Mouse (Mus musculus): Measurements from ENCODE around the gene Gm27179. TPM values are rescaled to one million over a fixed set of nuclear protein-coding genes. Genes with fewer than 3 reads are reported as not detected.
"Not testable (repeated sequence)": the region's sequence is repeated elsewhere in the genome, so short reads cannot be mapped to it uniquely, and the experiment has no call there.

Gm27179 gene
- total RNA-seq, 2 experiments from 2014 or later, result not detected

DNA sequence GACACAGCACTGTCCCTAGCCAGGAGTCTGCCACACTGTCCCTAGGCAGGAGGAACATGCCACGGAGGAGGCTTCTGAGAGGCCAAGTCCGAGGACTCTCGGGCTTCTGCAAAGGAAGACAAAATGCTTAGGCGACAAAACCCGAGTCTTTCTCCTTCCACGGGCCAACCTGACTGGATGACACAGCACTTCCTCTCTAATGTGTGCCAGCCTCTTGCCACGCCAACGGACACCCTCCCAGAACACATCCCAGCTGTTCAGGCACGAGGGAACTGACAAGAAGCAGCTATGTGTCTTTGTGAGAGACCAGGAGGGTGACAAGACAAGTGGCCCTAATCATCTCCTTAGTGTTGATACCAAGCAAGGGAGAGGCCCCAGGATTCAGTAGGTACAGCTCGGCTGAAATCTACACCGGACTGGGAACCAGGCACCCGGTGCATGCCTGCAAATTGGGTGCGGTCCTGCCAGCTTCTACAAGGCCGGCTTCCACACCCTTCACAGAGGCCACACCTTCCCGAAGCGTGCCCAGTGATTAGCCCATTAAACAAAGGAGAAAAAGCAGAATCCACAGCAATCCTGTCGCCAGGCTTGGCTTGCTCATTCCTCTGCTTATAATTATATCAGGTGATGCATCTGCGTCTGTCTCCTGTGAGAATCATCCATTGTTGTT lies 26.7 kb downstream of the Gm27179 start:
- DNase-seq (ENCODE audit: low spot score); intact Hi-C loops (cut with DNase I): not testable (repeated sequence)

DNA sequence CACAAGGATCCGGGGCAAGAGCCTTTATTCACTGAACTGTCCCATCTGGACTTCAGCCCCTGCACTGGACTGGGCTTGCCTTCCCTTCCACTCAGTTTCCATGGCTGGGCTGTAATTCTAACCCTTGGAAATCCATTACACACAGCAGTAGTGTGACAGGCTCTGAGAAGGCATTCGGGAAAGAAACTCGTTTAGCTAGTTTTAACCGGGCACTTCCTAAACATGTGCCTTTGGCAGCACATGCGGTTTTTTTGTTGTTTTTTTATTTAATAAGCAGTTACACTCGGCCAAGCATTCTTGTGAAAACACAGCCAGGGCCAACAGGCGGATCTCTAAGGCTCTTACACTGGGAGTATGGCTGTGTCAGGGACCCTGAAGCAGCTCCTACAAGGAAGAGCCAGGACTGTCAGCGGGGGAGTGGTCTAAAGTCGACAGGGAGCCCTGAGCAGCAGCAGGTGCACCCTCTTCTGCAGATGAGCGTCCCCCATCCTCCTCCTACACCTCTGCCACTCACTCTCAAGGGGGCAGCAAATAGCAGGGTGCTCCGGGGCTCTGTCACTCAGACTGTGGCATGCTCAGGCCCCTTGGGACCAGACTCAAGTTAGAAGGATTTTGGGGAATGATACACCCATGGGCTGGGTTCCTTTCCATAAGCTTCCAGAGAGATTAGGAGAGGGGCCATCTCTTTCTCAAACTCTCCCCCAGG lies 38.3 kb downstream of the Gm27179 start:
- DNase-seq (ENCODE audit: low spot score); intact Hi-C loops (cut with DNase I): not testable (repeated sequence)

DNA sequence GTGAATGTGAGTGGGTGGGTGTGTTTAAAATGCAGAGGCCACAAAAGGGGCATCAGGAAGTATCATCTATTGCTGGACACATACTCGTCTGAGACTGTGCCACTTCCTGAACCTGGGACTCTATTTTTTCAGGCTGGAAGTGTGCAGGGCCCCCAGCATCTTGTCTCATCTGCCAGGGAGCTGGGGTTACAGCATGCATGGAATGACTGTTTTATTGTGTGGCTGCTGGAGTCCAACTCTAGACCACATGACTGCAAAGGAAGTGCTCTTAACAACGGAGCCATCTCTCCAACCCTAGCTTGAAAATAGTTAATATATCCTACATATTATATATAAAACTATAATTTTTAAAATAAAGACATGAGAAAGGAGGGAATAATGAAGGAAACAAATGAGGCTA lies 39.0 kb downstream of the Gm27179 start:
- intact Hi-C loops (cut with DNase I); DNase-seq (ENCODE audit: low spot score): not testable (repeated sequence)

DNA sequence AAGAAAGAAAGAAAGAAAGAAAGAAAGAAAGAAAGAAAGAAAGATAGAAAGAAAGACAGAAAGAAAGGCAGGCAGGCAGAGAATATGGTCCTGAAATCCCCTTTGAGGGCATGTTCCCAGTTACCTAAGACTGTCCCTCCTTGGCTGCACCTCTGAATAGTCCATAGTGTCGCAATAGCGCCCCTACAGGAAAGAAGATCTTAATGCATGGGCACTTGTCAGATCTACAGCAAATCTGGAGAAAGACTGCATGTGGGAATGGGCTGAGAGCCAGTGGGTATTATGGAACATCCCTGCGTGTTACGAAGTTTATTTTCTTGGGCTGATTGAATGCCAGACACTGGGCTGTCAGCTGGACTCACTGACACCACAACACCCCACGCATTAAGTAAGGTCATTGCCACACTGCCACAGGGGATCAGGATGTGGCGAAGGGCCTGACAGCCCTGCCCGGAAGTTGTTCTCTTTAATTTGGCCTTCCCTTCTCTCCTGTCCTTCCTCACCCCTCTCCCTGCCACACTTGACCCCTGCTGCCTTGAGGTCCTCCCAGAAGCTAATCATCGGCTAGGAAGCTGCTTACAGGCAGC lies 42.1 kb downstream of the Gm27179 start:
- DNase-seq (ENCODE audit: low spot score); intact Hi-C loops (cut with DNase I): not testable (repeated sequence)

DNA sequence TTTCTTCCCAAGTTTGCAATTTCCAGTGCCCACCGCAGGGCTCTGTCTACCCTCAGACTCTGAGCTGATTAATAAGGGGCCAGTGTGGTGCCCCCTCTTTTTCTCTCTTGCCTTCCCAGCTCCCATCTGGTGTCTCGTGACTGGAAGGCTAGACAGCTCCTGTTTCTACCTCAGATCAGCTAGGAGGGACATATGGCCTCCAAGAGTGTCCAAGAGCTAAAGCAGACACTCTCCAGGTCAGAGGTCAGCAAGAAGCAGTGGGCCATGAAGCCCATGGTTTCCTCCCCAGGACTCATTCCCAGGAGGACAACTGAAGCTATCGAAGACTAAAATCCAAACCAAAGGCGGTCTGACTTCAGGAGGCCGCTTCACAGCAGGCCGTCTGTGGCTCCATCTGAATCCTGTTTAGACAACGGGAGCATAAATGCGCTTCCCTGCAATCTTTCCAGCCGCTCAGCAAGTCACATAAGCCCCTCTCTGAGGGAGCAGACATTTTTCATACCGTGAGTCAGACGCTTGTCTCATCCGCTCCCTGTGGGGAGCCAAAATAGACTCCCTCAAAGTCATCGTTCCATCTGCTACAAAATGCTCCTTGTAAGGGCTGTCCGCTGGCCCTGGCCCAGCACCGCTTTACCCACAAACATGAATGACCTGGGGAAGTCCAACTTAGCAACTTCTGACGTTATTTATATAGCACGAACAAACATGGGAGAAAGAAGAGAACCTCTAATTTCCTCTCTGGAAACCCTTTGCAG lies 44.6 kb downstream of the Gm27179 start:
- DNase-seq (ENCODE audit: low spot score); intact Hi-C loops (cut with DNase I): not testable (repeated sequence)

DNA sequence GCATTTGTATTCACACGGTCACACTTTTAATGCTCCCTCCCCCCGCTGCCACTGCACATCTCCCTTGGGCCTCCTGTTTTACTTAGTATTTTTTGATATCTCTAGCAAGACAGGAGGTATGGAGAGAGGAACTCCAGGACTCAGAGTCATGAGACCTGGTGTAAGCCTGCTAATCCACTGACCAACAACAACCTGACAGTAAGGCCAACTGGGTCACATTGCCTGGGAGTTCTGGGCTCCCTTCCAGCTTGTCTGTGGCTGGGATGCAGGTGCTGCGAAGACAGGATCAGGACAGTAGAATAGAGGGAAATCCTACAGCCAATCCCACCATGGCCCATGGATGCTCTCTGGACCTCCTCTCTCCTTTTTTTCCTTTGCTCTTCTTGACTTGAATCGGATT lies 47.9 kb downstream of the Gm27179 start:
- DNase-seq (ENCODE audit: low spot score); intact Hi-C loops (cut with DNase I): not testable (repeated sequence)

Other genes with a start within 250 kb of the Gm27179 start
- gene Synb, start 218.2 kb downstream of the Gm27179 start, total RNA-seq (2021), result not detected
- gene Gm16867, start 9.2 kb downstream of the Gm27179 start, total RNA-seq (2021), result 1 to 10 TPM; 1.7 to 6.0 TPM
- 10 to 100 TPM; 31.6 to 33.7 TPM for gene Entpd4b, start 42.9 kb upstream of the Gm27179 start, total RNA-seq (2021)

Measured in heart, postnatal 25 days (tissue).